Mouse (Mus musculus): ENCODE measurements around the gene Smarcd2. TPM values are rescaled to one million over a fixed set of nuclear protein-coding genes. Genes with fewer than 3 reads are reported as not detected.

Gene Smarcd2
- polyA plus RNA-seq, 1 experiment: 42.9 TPM

DNA sequence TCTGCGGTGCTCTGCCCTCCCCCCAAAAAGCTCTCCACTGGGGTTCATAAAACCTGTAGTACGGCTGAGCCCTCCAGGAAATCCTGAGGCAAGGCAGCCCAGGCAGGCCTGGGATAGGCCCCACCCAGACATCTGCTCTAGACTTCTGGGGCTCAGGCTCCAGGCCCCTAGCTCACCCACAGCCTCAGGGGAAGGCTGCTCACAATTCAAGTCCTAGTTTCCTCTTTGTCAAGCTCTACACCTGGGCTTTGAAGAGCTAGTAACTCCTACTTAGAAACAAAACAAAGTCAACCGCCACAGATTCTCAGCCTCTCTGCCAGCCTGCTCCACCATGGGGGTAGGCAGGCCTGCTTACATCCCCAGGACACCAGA lies 3.7 kb downstream of the Smarcd2 start:
- H3ac ChIP-seq (ENCODE audit: control insufficient read depth, insufficient read length): no peak overlapping the region
- TF ChIP-seq MAX (IDR thresholded peaks at IDR 0.05; ENCODE audit: low read depth) (no peak), TCF3 (IDR thresholded peaks at IDR 0.05; ENCODE audit: insufficient read length, low read depth) (no peak), CEBPB (IDR thresholded peaks at IDR 0.05; ENCODE audit: insufficient read depth, poor library complexity, severe bottlenecking) (no peak), MYOG (IDR thresholded peaks at IDR 0.05; ENCODE audit: control insufficient read depth in 1 of 3, insufficient read depth in 1 of 3, insufficient read length in 2 of 3, low read depth in 2 of 3) (no peak), POLR2A (IDR thresholded peaks at IDR 0.05; ENCODE audit: insufficient read length, low read depth) (no peak), USF1 (IDR thresholded peaks at IDR 0.05; ENCODE audit: low read depth) (no peak), MYOD1 (IDR thresholded peaks at IDR 0.05; ENCODE audit: control insufficient read depth in 1 of 3, insufficient read length in 2 of 3, low read depth in 2 of 3) (no peak), E2F4 (IDR thresholded peaks at IDR 0.05; ENCODE audit: insufficient read depth) (no peak), POLR2AphosphoS2 (IDR thresholded peaks at IDR 0.05; ENCODE audit: insufficient read length, low read depth) (no peak), REST (IDR thresholded peaks at IDR 0.05; ENCODE audit: insufficient read depth, insufficient read length) (no peak), SRF (IDR thresholded peaks at IDR 0.05; ENCODE audit: control insufficient read depth, insufficient read length, low read depth) (no peak), TCF12 (IDR thresholded peaks at IDR 0.05; ENCODE audit: insufficient read depth, poor library complexity, severe bottlenecking) (no peak)
- H3K27me3 ChIP-seq (ENCODE audit: control insufficient read depth, insufficient read depth, insufficient read length): no peaks in the 10 kb centered on the region
- H3K79me2 ChIP-seq (ENCODE audit: control insufficient read depth, insufficient read depth): peaks cover 36% of the 10 kb centered on the region
- H3K36me3 ChIP-seq (ENCODE audit: control insufficient read depth, insufficient read depth): peaks cover 19% of the 10 kb centered on the region
- H3K4me2 ChIP-seq (ENCODE audit: low read depth): no peak overlapping the region
- no peak overlapping the region for H3K4me3 ChIP-seq

- no peak overlapping the region for H3ac ChIP-seq (ENCODE audit: control insufficient read depth, insufficient read length)
- TF ChIP-seq POLR2A (IDR thresholded peaks at IDR 0.05; ENCODE audit: insufficient read length, low read depth) (no peak), TCF3 (IDR thresholded peaks at IDR 0.05; ENCODE audit: insufficient read length, low read depth) (no peak), REST (IDR thresholded peaks at IDR 0.05; ENCODE audit: insufficient read depth, insufficient read length) (no peak), POLR2AphosphoS2 (IDR thresholded peaks at IDR 0.05; ENCODE audit: insufficient read length, low read depth) (no peak), USF1 (IDR thresholded peaks at IDR 0.05; ENCODE audit: low read depth) (no peak), SRF (IDR thresholded peaks at IDR 0.05; ENCODE audit: control insufficient read depth, insufficient read length, low read depth) (no peak), MAX (IDR thresholded peaks at IDR 0.05; ENCODE audit: low read depth) (no peak), E2F4 (IDR thresholded peaks at IDR 0.05; ENCODE audit: insufficient read depth) (no peak), TCF12 (IDR thresholded peaks at IDR 0.05; ENCODE audit: insufficient read depth, poor library complexity, severe bottlenecking) (no peak), MYOG (IDR thresholded peaks at IDR 0.05; ENCODE audit: control insufficient read depth in 1 of 3, insufficient read depth in 1 of 3, insufficient read length in 2 of 3, low read depth in 2 of 3) (no peak), CEBPB (IDR thresholded peaks at IDR 0.05; ENCODE audit: insufficient read depth, poor library complexity, severe bottlenecking) (no peak), MYOD1 (IDR thresholded peaks at IDR 0.05; ENCODE audit: control insufficient read depth in 1 of 3, insufficient read length in 2 of 3, low read depth in 2 of 3) (no peak)
- H3K4me3 ChIP-seq: no peak overlapping the region
- peaks cover 23% of the 10 kb centered on the region for H3K36me3 ChIP-seq (ENCODE audit: control insufficient read depth, insufficient read depth)
- no peaks in the 10 kb centered on the region for H3K27me3 ChIP-seq (ENCODE audit: control insufficient read depth, insufficient read depth, insufficient read length)
- peaks cover 36% of the 10 kb centered on the region for H3K79me2 ChIP-seq (ENCODE audit: control insufficient read depth, insufficient read depth)
- H3K4me2 ChIP-seq (ENCODE audit: low read depth): no peak overlapping the region
Observed at GRCm38 (mm10) chr11:106268326-106269059, 4.3 kb downstream of the Smarcd2 start.

- no peaks in the 10 kb centered on the region for H3K27me3 ChIP-seq (ENCODE audit: control insufficient read depth, insufficient read depth, insufficient read length)
- peaks cover 36% of the 10 kb centered on the region for H3K79me2 ChIP-seq (ENCODE audit: control insufficient read depth, insufficient read depth)
- no peak overlapping the region for H3K4me3 ChIP-seq
- H3K36me3 ChIP-seq (ENCODE audit: control insufficient read depth, insufficient read depth): peaks cover 29% of the 10 kb centered on the region
- H3K4me2 ChIP-seq (ENCODE audit: low read depth): no peak overlapping the region
- no peak overlapping the region for H3ac ChIP-seq (ENCODE audit: control insufficient read depth, insufficient read length)
- TF ChIP-seq MYOG (IDR thresholded peaks at IDR 0.05; ENCODE audit: control insufficient read depth in 1 of 3, insufficient read depth in 1 of 3, insufficient read length in 2 of 3, low read depth in 2 of 3) (no peak), TCF12 (IDR thresholded peaks at IDR 0.05; ENCODE audit: insufficient read depth, poor library complexity, severe bottlenecking) (no peak), SRF (IDR thresholded peaks at IDR 0.05; ENCODE audit: control insufficient read depth, insufficient read length, low read depth) (no peak), E2F4 (IDR thresholded peaks at IDR 0.05; ENCODE audit: insufficient read depth) (no peak), MYOD1 (IDR thresholded peaks at IDR 0.05; ENCODE audit: control insufficient read depth in 1 of 3, insufficient read length in 2 of 3, low read depth in 2 of 3) (no peak)
Observed at GRCm38 (mm10) chr11:106267871-106268270, 4.9 kb downstream of the Smarcd2 start.

- Histone ChIP-seq H3ac (ENCODE audit: control insufficient read depth, insufficient read length) (no peak overlapping the region), H3K36me3 (ENCODE audit: control insufficient read depth, insufficient read depth) (peaks cover 34% of the 10 kb centered on the region), H3K27me3 (ENCODE audit: control insufficient read depth, insufficient read depth, insufficient read length) (no peaks in the 10 kb centered on the region), H3K4me2 (ENCODE audit: low read depth) (no peak overlapping the region), H3K79me2 (ENCODE audit: control insufficient read depth, insufficient read depth) (peaks cover 36% of the 10 kb centered on the region), H3K4me3 (no peak overlapping the region)
- peak; percentile 25 for TF ChIP-seq POLR2AphosphoS2 (IDR thresholded peaks at IDR 0.05; ENCODE audit: insufficient read length, low read depth)
- no peak for TF ChIP-seq MYOG (IDR thresholded peaks at IDR 0.05; ENCODE audit: control insufficient read depth in 1 of 3, insufficient read depth in 1 of 3, insufficient read length in 2 of 3, low read depth in 2 of 3)
Observed at GRCm38 (mm10) chr11:106267311-106267852, 5.4 kb downstream of the Smarcd2 start.

GRCm38 (mm10) chr11:106266431-106266830 lies 6.3 kb downstream of the Smarcd2 start:
- Histone ChIP-seq H3K4me2 (ENCODE audit: low read depth) (no peak overlapping the region), H3K27me3 (ENCODE audit: control insufficient read depth, insufficient read depth, insufficient read length) (no peaks in the 10 kb centered on the region), H3K4me3 (no peak overlapping the region), H3K36me3 (ENCODE audit: control insufficient read depth, insufficient read depth) (peaks cover 43% of the 10 kb centered on the region), H3ac (ENCODE audit: control insufficient read depth, insufficient read length) (no peak overlapping the region), H3K79me2 (ENCODE audit: control insufficient read depth, insufficient read depth) (peaks cover 28% of the 10 kb centered on the region)
- no peak for TF ChIP-seq POLR2A (IDR thresholded peaks at IDR 0.05; ENCODE audit: insufficient read length, low read depth)
- TF ChIP-seq USF1 (IDR thresholded peaks at IDR 0.05; ENCODE audit: low read depth): no peak
- no peak for TF ChIP-seq MYOG (IDR thresholded peaks at IDR 0.05; ENCODE audit: control insufficient read depth in 1 of 3, insufficient read depth in 1 of 3, insufficient read length in 2 of 3, low read depth in 2 of 3)
- no peak for TF ChIP-seq TCF12 (IDR thresholded peaks at IDR 0.05; ENCODE audit: insufficient read depth, poor library complexity, severe bottlenecking)
- no peak for TF ChIP-seq POLR2AphosphoS2 (IDR thresholded peaks at IDR 0.05; ENCODE audit: insufficient read length, low read depth)
- TF ChIP-seq MYOD1 (IDR thresholded peaks at IDR 0.05; ENCODE audit: control insufficient read depth in 1 of 3, insufficient read length in 2 of 3, low read depth in 2 of 3): no peak
- TF ChIP-seq MAX (IDR thresholded peaks at IDR 0.05; ENCODE audit: low read depth): no peak
- TF ChIP-seq TCF3 (IDR thresholded peaks at IDR 0.05; ENCODE audit: insufficient read length, low read depth): no peak
- TF ChIP-seq CEBPB (IDR thresholded peaks at IDR 0.05; ENCODE audit: insufficient read depth, poor library complexity, severe bottlenecking): no peak
- TF ChIP-seq REST (IDR thresholded peaks at IDR 0.05; ENCODE audit: insufficient read depth, insufficient read length): no peak
- no peak for TF ChIP-seq E2F4 (IDR thresholded peaks at IDR 0.05; ENCODE audit: insufficient read depth)
- no peak for TF ChIP-seq SRF (IDR thresholded peaks at IDR 0.05; ENCODE audit: control insufficient read depth, insufficient read length, low read depth)
